Mouse (Mus musculus): ENCODE data around the gene Creb3l1.

GRCm38 (mm10) chr2:91947397-91948150, 76.7 kb downstream of the Creb3l1 start:
- no peak for TF ChIP-seq POLR2A (IDR thresholded peaks at IDR 0.05; ENCODE audit: borderline replicate concordance, low read depth, low read length)
- no peak for TF ChIP-seq CTCF (IDR thresholded peaks at IDR 0.05; ENCODE audit: low read depth, low read length)

Data from bone marrow macrophage, adult 2 months (primary cell).